Mouse (Mus musculus) C2C12 (cell line): Measurements from ENCODE around the gene Styx. TPM values are rescaled to one million over a fixed set of nuclear protein-coding genes. Genes with fewer than 3 reads are reported as not detected.

ENCODE experiments used
- H3K27me3 ChIP-seq: one replicate; pipeline ENCODE4 v1.6.1; 2011; ENCODE audit not compliant: control insufficient read depth, insufficient read depth, insufficient read length
- H3K36me3 ChIP-seq: one replicate; pipeline ENCODE4 v1.6.1; 2011; ENCODE audit not compliant: control insufficient read depth, insufficient read depth
- H3K4me3 ChIP-seq: one replicate; pipeline ENCODE4 v1.5.1; 2011; ENCODE audit warnings: mild to moderate bottlenecking, control low read depth; ENCODE audit not compliant: poor library complexity, insufficient read depth, severe bottlenecking
- H3K79me2 ChIP-seq: one replicate; pipeline ENCODE4 v1.6.1; 2011; ENCODE audit not compliant: control insufficient read depth, insufficient read depth
- H3K79me3 ChIP-seq: one replicate; pipeline ENCODE4 v1.6.1; 2011; ENCODE audit warnings: low read depth, control low read depth
- H3ac ChIP-seq: one replicate; pipeline ENCODE3; 2011; ENCODE audit warnings: low read depth; ENCODE audit not compliant: control insufficient read depth, insufficient read length
- CEBPB ChIP-seq: IDR thresholded peaks from one replicate; pipeline ENCODE4 v1.6.1; 2011; ENCODE audit warnings: low read depth, mild to moderate bottlenecking, control low read depth, moderate library complexity
- CTCF ChIP-seq: IDR thresholded peaks from one replicate; pipeline ENCODE4 v1.5.1; 2011; ENCODE audit not compliant: control insufficient read depth, insufficient read depth, insufficient read length
- FOSL1 ChIP-seq: IDR thresholded peaks from one replicate; pipeline ENCODE4 v1.8.0; 2011; ENCODE audit warnings: mild to moderate bottlenecking, low read length; ENCODE audit not compliant: poor library complexity, insufficient read depth, severe bottlenecking
- MAX ChIP-seq: IDR thresholded peaks from one replicate; pipeline ENCODE4 v1.6.1; 2011; ENCODE audit warnings: mild to moderate bottlenecking, control low read depth
- MYOD1 ChIP-seq: IDR thresholded peaks from one replicate; pipeline ENCODE4 v1.6.1; 2011; ENCODE audit warnings: low read depth; ENCODE audit not compliant: control insufficient read depth, insufficient read length
- MYOG ChIP-seq: IDR thresholded peaks from one replicate; pipeline ENCODE4 v1.6.1; 2011; ENCODE audit not compliant: control insufficient read depth, insufficient read length; ENCODE audit errors: extremely low read depth
- USF1 ChIP-seq: IDR thresholded peaks from one replicate; pipeline ENCODE4 v1.6.1; 2011; ENCODE audit warnings: low read depth, mild to moderate bottlenecking, control low read depth, moderate library complexity
- polyA plus RNA-seq: library from polyadenylated mRNA; unstranded; fragments of >200 nt; fragmentation: generic; extraction: Trizol; gene quantifications from one replicate; pipeline ENCODE4 v1.2.1, GENCODE M21; 2012; ENCODE audit warnings: missing spikeins

The Styx gene
- polyA plus RNA-seq, 1 experiment = 6.7 TPM

GRCm38 (mm10) chr14:45445445-45445844 is 94.6 kb downstream of the Styx start:
- Histone ChIP-seq H3ac (no peak overlapping the region), H3K36me3 (no peaks in the 10 kb centered on the region), H3K79me3 (no peaks in the 10 kb centered on the region), H3K4me3 (no peak overlapping the region), H3K79me2 (no peaks in the 10 kb centered on the region), H3K27me3 (no peaks in the 10 kb centered on the region)
- TF ChIP-seq CEBPB = no peak
- TF ChIP-seq MYOD1 = no peak
- no peak for TF ChIP-seq CTCF
- TF ChIP-seq MAX = no peak
- TF ChIP-seq FOSL1 = no peak
- TF ChIP-seq MYOG = no peak
- TF ChIP-seq USF1 = no peak

DNA sequence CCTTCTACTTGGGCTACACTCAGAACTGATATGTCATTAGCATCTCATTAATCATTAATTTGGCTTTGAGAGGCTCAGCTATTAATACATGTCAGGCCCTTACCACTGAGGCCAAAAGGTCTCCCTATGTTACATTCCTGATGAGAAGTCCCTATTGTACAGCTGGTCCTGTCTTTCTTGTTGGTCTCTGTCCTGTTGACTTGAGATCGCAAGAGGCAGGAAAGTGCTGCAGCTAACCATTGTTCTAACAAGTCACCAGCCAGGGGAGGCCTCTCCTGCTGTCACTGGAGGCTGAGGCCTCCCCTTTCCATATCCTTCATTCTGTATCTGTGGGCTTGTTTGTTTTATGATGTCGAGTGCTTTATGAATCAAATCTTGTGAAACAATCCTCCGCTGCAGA is 95.9 kb downstream of the Styx start:
- H3K36me3 ChIP-seq = no peaks in the 10 kb centered on the region
- TF ChIP-seq CTCF = no peak
- no peak for TF ChIP-seq MYOG
- TF ChIP-seq MAX = no peak
- no peak for TF ChIP-seq CEBPB
- no peak for TF ChIP-seq USF1
- TF ChIP-seq MYOD1 = no peak
- no peak for TF ChIP-seq FOSL1
- no peak overlapping the region for H3K4me3 ChIP-seq
- H3K79me2 ChIP-seq = no peaks in the 10 kb centered on the region
- no peaks in the 10 kb centered on the region for H3K27me3 ChIP-seq
- H3K79me3 ChIP-seq = no peaks in the 10 kb centered on the region
- no peak overlapping the region for H3ac ChIP-seq

- Histone ChIP-seq H3K79me3 (no peaks in the 10 kb centered on the region), H3K36me3 (no peaks in the 10 kb centered on the region), H3K79me2 (no peaks in the 10 kb centered on the region), H3K4me3 (no peak overlapping the region), H3ac (no peak overlapping the region), H3K27me3 (no peaks in the 10 kb centered on the region)
- no peak for TF ChIP-seq CTCF
- no peak for TF ChIP-seq FOSL1
- no peak for TF ChIP-seq MYOG
- TF ChIP-seq USF1 = no peak
- TF ChIP-seq MAX = no peak
- TF ChIP-seq MYOD1 = no peak
- no peak for TF ChIP-seq CEBPB
These were observed 100.2 kb downstream of the Styx start for GRCm38 (mm10) chr14:45451090-45451489.

DNA sequence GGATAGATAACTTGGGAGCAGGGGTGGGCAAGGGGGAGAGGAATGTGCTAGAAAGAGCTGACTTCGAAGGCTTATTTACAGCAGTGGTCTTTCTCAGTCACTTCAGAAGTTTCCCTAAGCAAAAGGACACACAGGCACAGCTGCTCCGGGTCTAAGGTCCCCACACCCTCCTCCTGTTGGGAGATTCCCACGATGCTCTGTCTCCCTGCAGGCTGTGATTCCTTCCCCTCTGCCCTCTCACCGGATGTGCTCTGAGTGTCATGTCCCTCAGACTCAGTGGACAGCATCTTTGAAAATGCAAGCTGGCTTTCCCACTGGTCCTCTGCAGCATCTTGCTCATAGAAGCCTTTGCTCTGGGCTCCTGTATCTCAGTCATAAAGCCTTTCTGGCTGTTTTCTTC is 101.3 kb downstream of the Styx start:
- TF ChIP-seq CEBPB (no peak), MAX (no peak), MYOG (no peak), USF1 (no peak), FOSL1 (no peak), CTCF (no peak)
- Histone ChIP-seq H3ac (no peak overlapping the region), H3K79me2 (no peaks in the 10 kb centered on the region), H3K27me3 (no peaks in the 10 kb centered on the region), H3K4me3 (no peak overlapping the region), H3K36me3 (peaks cover under 1% of the 10 kb centered on the region), H3K79me3 (no peaks in the 10 kb centered on the region)

- no peaks in the 10 kb centered on the region for H3K79me2 ChIP-seq
- H3K36me3 ChIP-seq = peaks cover 8% of the 10 kb centered on the region
- no peaks in the 10 kb centered on the region for H3K27me3 ChIP-seq
- H3K79me3 ChIP-seq = no peaks in the 10 kb centered on the region
- H3ac ChIP-seq = no peak overlapping the region
- no peak for TF ChIP-seq CEBPB
- TF ChIP-seq USF1 = no peak
- H3K4me3 ChIP-seq = no peak overlapping the region
These were observed 102.1 kb downstream of the Styx start for GRCm38 (mm10) chr14:45452861-45453512.

GRCm38 (mm10) chr14:45453538-45454233 is 102.8 kb downstream of the Styx start:
- Histone ChIP-seq H3K36me3 (peaks cover 13% of the 10 kb centered on the region), H3ac (no peak overlapping the region), H3K27me3 (no peaks in the 10 kb centered on the region), H3K4me3 (no peak overlapping the region), H3K79me3 (no peaks in the 10 kb centered on the region), H3K79me2 (no peaks in the 10 kb centered on the region)
- TF ChIP-seq MYOD1 (no peak), MYOG (no peak), FOSL1 (no peak), MAX (no peak), CEBPB (no peak), CTCF (no peak), USF1 (no peak)
